In genomic region chrX:9179011-9179410, GRCm38 (mm10) we compare ENCODE assay signal across 23 mouse cellular contexts. TPM values are rescaled to one million over a fixed set of nuclear protein-coding genes. Genes with fewer than 3 reads are reported as not detected.
"Had no signal": no experiment of that assay in that cellular context is flagged by ENCODE, and none has a peak within 500 bp of the region (broad histone marks: within the 10 kb centered on the region; RNA-seq: fewer than 3 reads in every experiment).

No protein-coding gene starts in this region.

- H3K9ac ChIP-seq: limb, embryonic 12.5 days; limb, embryonic 15.5 days; liver, embryonic 14.5 days; liver, postnatal 0 days; lung, embryonic 14.5 days; midbrain, embryonic 13.5 days; neural tube, embryonic 12.5 days; neural tube, embryonic 15.5 days; stomach, embryonic 15.5 days had no signal

- DNase-seq: kidney, adult 2 months; kidney, postnatal 25 days; layer of hippocampus, adult 9-11 months; left cerebral cortex, postnatal 4 days; liver, postnatal 0 days; lung, embryonic 14.5 days; right cerebral cortex, postnatal 14 days; spleen, adult 18-20 months; thymus, adult 18-20 months; thymus, postnatal 36 days had no signal

- H3K27me3 ChIP-seq: limb, embryonic 12.5 days; limb, embryonic 15.5 days; midbrain, embryonic 13.5 days; neural tube, embryonic 12.5 days; neural tube, embryonic 15.5 days; stomach, embryonic 15.5 days had no signal

- H3K4me3 ChIP-seq: layer of hippocampus, adult 2 months; left cerebral cortex, adult 2 months; limb, embryonic 12.5 days; limb, embryonic 15.5 days; midbrain, embryonic 13.5 days; neural tube, embryonic 12.5 days; neural tube, embryonic 15.5 days; stomach, embryonic 15.5 days had no signal

- H3K9me3 ChIP-seq: limb, embryonic 12.5 days; limb, embryonic 15.5 days; midbrain, embryonic 13.5 days; neural tube, embryonic 12.5 days; neural tube, embryonic 15.5 days; stomach, embryonic 15.5 days had no signal

- H3K36me3 ChIP-seq: limb, embryonic 12.5 days; limb, embryonic 15.5 days; midbrain, embryonic 13.5 days; neural tube, embryonic 12.5 days; neural tube, embryonic 15.5 days; stomach, embryonic 15.5 days had no signal

- H3K4me1 ChIP-seq: limb, embryonic 12.5 days; limb, embryonic 15.5 days; midbrain, embryonic 13.5 days; neural tube, embryonic 12.5 days; neural tube, embryonic 15.5 days; stomach, embryonic 15.5 days had no signal

- H3K27ac ChIP-seq: kidney, postnatal 0 days; layer of hippocampus, adult 2 months; left cerebral cortex, adult 2 months; limb, embryonic 12.5 days; limb, embryonic 15.5 days; liver, embryonic 14.5 days; macrophage; midbrain, embryonic 13.5 days; neural tube, embryonic 12.5 days; neural tube, embryonic 15.5 days; stomach, embryonic 15.5 days had no signal

RNA-seq across cellular contexts. Expression of gene Lancl3, which starts 20.7 kb away (rescaled TPM):
- total RNA-seq: megakaryocyte, adult 5-6 weeks; monocyte, adult 5-6 weeks had no signal
- polyA plus RNA-seq: macrophage had no signal
